In the genomic region with DNA sequence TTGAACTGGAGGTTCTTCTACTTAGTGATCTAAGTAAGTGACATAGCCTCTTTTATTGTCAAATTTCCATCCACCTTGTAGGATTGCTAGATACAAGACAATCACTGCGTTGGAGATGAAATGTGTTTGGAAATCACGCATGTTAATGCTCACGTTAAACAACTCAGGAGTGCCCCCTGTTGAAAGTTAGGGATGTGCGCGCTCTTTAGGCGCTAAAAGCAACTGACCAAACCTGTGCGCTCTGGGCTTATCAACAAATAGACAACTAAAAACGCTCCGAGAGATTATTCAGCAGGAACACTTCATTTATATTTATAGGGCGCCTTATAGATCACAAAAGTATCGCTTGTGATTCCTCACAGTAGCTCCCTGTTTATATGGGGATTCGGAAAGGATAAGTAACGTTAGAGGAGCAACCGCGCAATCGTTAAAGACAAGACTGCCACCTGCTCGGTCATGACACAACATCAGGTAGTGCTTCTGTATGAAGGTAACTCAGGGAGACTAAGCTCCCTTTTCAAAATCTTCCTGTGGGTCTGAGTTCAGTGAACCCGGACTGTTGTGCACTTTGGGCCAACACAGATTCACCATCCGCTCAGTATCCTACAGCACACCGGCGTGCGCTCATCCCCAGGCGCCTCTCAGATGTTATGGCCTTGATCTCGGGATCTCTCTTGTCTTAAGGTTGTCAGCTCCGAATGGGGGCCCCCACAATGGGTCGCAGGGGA, we compare ENCODE assay signal across 7 mouse cellular contexts. TPM values are rescaled to one million over a fixed set of nuclear protein-coding genes. Genes with fewer than 3 reads are reported as not detected.
A peak's percentile ranks its signal among the peaks of the same experiment; 100 is the strongest.
DNase-seq lines count a peak whose midpoint lies in the region; ATAC-seq and TF ChIP-seq lines count a peak whose summit lies in the region.

No protein-coding gene starts in this region.

- TF ChIP-seq EP300 in ES-Bruce4 (IDR thresholded peaks at IDR 0.05; ENCODE audit: insufficient read depth, low read depth, low read length): no peak

- 1% methylated on average over 26 of the region's 26 CpGs for WGBS in embryonic facial prominence, embryonic 11.5 days

- peak; percentile 52 for TF ChIP-seq CTCF in ES-Bruce4 (IDR thresholded peaks at IDR 0.05; ENCODE audit: low read depth, low read length)

- H3K4me2 ChIP-seq in embryonic facial prominence, embryonic 11.5 days (ENCODE audit: low read depth, low read length): peak overlapping the region; percentile 77

- H3K27ac ChIP-seq in ES-Bruce4 (ENCODE audit: insufficient read depth, low read length): peak overlapping the region; percentile 50; the same call in 1 of the 2 replicates
- H3K27ac ChIP-seq in embryonic facial prominence, embryonic 11.5 days (replicated peaks; ENCODE audit: low read depth, low read length): no peak overlapping the region

- peak overlapping the region; percentile 76 for H3K4me3 ChIP-seq in ES-Bruce4 (ENCODE audit: low read depth, low read length)
- peak overlapping the region; percentile 88 for H3K4me3 ChIP-seq in embryonic facial prominence, embryonic 11.5 days (ENCODE audit: low read depth, low read length)

- no peak for TF ChIP-seq POLR2A in ES-Bruce4 (IDR thresholded peaks at IDR 0.05; ENCODE audit: insufficient read depth, low read length)

- H3K9ac ChIP-seq in ES-Bruce4 (ENCODE audit: low read depth, poor library complexity, severe bottlenecking): peak overlapping the region; percentile 62
- H3K9ac ChIP-seq in embryonic facial prominence, embryonic 11.5 days (replicated peaks; ENCODE audit: low read length): peak overlapping the region; percentile 84

- H3K36me3 ChIP-seq in ES-Bruce4 (ENCODE audit: control insufficient read depth, insufficient read depth, low read length, poor library complexity, severe bottlenecking): peaks cover 11% of the 10 kb centered on the region; the same call in 1 of the 2 replicates
- H3K36me3 ChIP-seq in embryonic facial prominence, embryonic 11.5 days (replicated peaks; ENCODE audit: control insufficient read depth, insufficient read depth, low read depth, low read length): no peaks in the 10 kb centered on the region

- no peaks in the 10 kb centered on the region for H3K9me3 ChIP-seq in ES-Bruce4 (replicated peaks; ENCODE audit: control insufficient read depth, insufficient read depth, low read length, poor library complexity, severe bottlenecking)
- no peaks in the 10 kb centered on the region for H3K9me3 ChIP-seq in embryonic facial prominence, embryonic 11.5 days (replicated peaks; ENCODE audit: control insufficient read depth, low read length)

- peaks cover 10% of the 10 kb centered on the region for H3K4me1 ChIP-seq in ES-Bruce4 (ENCODE audit: control insufficient read depth, insufficient read depth, low read length)
- no peaks in the 10 kb centered on the region; the same call in 1 of the 2 replicates for H3K4me1 ChIP-seq in embryonic facial prominence, embryonic 11.5 days (ENCODE audit: control insufficient read depth, insufficient read depth, low read length)

- ATAC-seq in activated CD4-positive, CD25-positive, alpha-beta regulatory T cell, adult 4 months: peak; percentile 38
- no peak for ATAC-seq in embryonic facial prominence, embryonic 11.5 days (replicated peaks; ENCODE audit: insufficient number of reproducible peaks, low FRiP score, low TSS enrichment, low read depth)

- intact Hi-C loops in heart, postnatal 14 days (cut with DNase I): loop anchor here (1.0 to 5.0 kb wide), 4 partner anchors 15 to 61 kb away; a partner anchor contains a TSS

- peak; percentile 90 for DNase-seq in embryonic facial prominence, embryonic 11.5 days (ENCODE audit: low spot score)
- peak; percentile 58 to 72 for DNase-seq in heart, postnatal 14 days
- DNase-seq in kidney, postnatal 4 days: peak; percentile 63 to 75
- peak; percentile 76 for DNase-seq in lung, postnatal 14 days
- peak; percentile 82 for DNase-seq in retina, embryonic 14.5 days (ENCODE audit: low spot score)

- H3K27me3 ChIP-seq in ES-Bruce4 (ENCODE audit: control insufficient read depth, insufficient read depth, low read length, poor library complexity, severe bottlenecking): no peaks in the 10 kb centered on the region
- no peaks in the 10 kb centered on the region for H3K27me3 ChIP-seq in embryonic facial prominence, embryonic 11.5 days (ENCODE audit: control insufficient read depth, insufficient read depth, low read length)

RNA-seq across cellular contexts. Expression of a gene that starts 0.7 kb away (rescaled TPM):
- polyA plus RNA-seq in ES-Bruce4 (2011; ENCODE audit: insufficient read depth, insufficient read length, low read depth, missing spikeins): 37.6 and 39.1 TPM in 2 replicates
- polyA plus RNA-seq in activated CD4-positive, CD25-positive, alpha-beta regulatory T cell, adult 4 months (2017; shearing (Covaris generic)): 10 to 100 TPM; 42.8 to 43.6 TPM
- polyA plus RNA-seq in embryonic facial prominence, embryonic 11.5 days (2014; fragmentation: Nextera tagmentation; extraction: Ambion mirVana): 63.8 and 65.8 TPM in 2 replicates
- total RNA-seq in heart, postnatal 14 days (2021): 10 to 100 TPM; 24.7 to 25.5 TPM

RNA-seq across cellular contexts. Expression of a gene that starts 9.7 kb away (rescaled TPM):
- polyA plus RNA-seq in ES-Bruce4 (2011; ENCODE audit: insufficient read depth, insufficient read length, low read depth, missing spikeins): not detected in 2 replicates
- polyA plus RNA-seq in activated CD4-positive, CD25-positive, alpha-beta regulatory T cell, adult 4 months (2017; shearing (Covaris generic)): under 1 TPM in 1 of 2 experiments, not detected in 1; 0.38 TPM
- 1.6 and 1.7 TPM in 2 replicates for polyA plus RNA-seq in embryonic facial prominence, embryonic 11.5 days (2014; fragmentation: Nextera tagmentation; extraction: Ambion mirVana)
- 1 to 10 TPM; 1.7 to 1.8 TPM for total RNA-seq in heart, postnatal 14 days (2021)

RNA-seq across cellular contexts. Expression of a gene that starts 29.3 kb away (rescaled TPM):
- polyA plus RNA-seq in ES-Bruce4 (2011; ENCODE audit: insufficient read depth, insufficient read length, low read depth, missing spikeins): 29.4 and 31.9 TPM in 2 replicates
- polyA plus RNA-seq in activated CD4-positive, CD25-positive, alpha-beta regulatory T cell, adult 4 months (2017; shearing (Covaris generic)): 10 to 100 TPM; 37.5 to 92.8 TPM
- polyA plus RNA-seq in embryonic facial prominence, embryonic 11.5 days (2014; fragmentation: Nextera tagmentation; extraction: Ambion mirVana): 2.2 and 3.0 TPM in 2 replicates
- total RNA-seq in heart, postnatal 14 days (2021): 10 to 100 TPM; 14.0 to 63.1 TPM

RNA-seq across cellular contexts. Expression of a gene that starts 59.4 kb away (rescaled TPM):
- polyA plus RNA-seq in ES-Bruce4 (2011; ENCODE audit: insufficient read depth, insufficient read length, low read depth, missing spikeins): 8.6 and 9.6 TPM in 2 replicates
- polyA plus RNA-seq in activated CD4-positive, CD25-positive, alpha-beta regulatory T cell, adult 4 months (2017; shearing (Covaris generic)): not detected
- polyA plus RNA-seq in embryonic facial prominence, embryonic 11.5 days (2014; fragmentation: Nextera tagmentation; extraction: Ambion mirVana): 5.6 and 6.0 TPM in 2 replicates
- 10 to 100 TPM; 12.9 to 14.0 TPM for total RNA-seq in heart, postnatal 14 days (2021)
